Mouse (Mus musculus): ENCODE measurements around the gene Grip1. TPM values are rescaled to one million over a fixed set of nuclear protein-coding genes. Genes with fewer than 3 reads are reported as not detected.

Gene Grip1
- polyA plus RNA-seq, 1 experiment from 2014 or later, result 19.8 TPM

GRCm38 (mm10) chr10:119824521-119824920, 370.9 kb downstream of the Grip1 start:
- Histone ChIP-seq H3K9me3 (peaks cover 4% of the 10 kb centered on the region; the same call in 1 of the 2 replicates), H3K4me3 (no peak overlapping the region), H3K27ac (replicated peaks) (peak overlapping the region; percentile 69), H3K4me1 (replicated peaks) (peaks cover 59% of the 10 kb centered on the region), H3K4me2 (no peak overlapping the region), H3K9ac (no peak overlapping the region), H3K27me3 (no peaks in the 10 kb centered on the region), H3K36me3 (0 out of 2 replicates have a peak, but pooled peaks cover 2% of the 10 kb centered on the region)
- ATAC-seq (ENCODE audit: low read depth), result no peak
- 61% methylated on average over 11 of the region's 11 CpGs for WGBS

DNA sequence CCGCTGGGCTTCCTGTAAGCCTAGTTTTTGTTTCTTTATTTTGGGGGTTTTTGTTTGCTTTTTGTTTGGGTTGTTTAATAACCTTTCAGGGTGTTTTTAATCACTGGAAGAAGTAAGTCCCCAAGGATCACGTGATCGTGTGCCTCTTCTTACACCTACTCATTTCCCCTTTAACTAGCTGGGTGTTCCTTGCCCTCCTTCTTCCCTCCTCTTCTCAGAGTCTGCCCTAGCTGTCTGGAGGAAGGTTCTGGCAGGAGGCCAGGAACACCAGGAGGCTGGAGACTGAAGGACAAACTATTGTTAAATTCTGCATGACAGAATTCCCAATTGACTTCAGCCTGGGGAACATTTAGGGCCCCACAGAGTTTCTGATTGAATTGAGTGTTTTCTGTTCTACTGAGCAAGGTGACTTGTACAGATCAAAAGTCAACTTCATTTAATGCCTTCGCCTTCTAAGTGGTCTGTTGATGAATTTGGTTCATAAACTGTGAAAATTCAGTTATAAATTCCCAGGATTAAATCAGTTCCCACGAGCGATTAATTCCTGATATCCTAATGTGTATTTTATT, 376.8 kb downstream of the Grip1 start:
- 0 out of 2 replicates have a peak, but pooled peaks cover 3% of the 10 kb centered on the region for H3K36me3 ChIP-seq
- H3K9me3 ChIP-seq, result peaks cover 9% of the 10 kb centered on the region; the same call in 1 of the 2 replicates
- H3K4me3 ChIP-seq, result no peak overlapping the region
- H3K4me1 ChIP-seq (replicated peaks), result peaks cover 24% of the 10 kb centered on the region
- H3K9ac ChIP-seq, result no peak overlapping the region
- H3K4me2 ChIP-seq, result no peak overlapping the region
- no peak overlapping the region for H3K27ac ChIP-seq (replicated peaks)
- ATAC-seq (ENCODE audit: low read depth), result no peak
- 73% methylated on average over 6 of the region's 6 CpGs for WGBS
- H3K27me3 ChIP-seq, result no peaks in the 10 kb centered on the region

DNA sequence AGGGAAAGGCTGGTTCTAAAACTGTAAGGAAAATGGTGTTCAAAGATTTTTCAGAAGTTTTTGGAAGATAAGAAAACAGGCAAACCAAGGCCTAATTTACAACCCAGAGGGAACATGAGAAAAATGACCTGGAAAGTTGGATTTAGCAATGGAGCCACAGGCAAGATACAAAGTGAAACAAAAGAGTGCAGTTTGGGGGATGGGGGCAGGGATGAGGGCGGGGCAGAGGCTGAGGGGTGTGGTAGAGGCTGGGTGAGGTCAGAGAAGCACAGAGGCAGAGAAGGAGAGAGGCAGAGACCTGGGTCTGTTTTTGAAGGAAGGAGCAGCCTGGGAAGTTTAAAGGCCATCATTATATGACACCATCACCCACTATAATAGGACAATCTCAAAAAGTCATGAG, 377.5 kb downstream of the Grip1 start:
- no peak for ATAC-seq (ENCODE audit: low read depth)
- H3K4me2 ChIP-seq, result no peak overlapping the region
- 0 out of 2 replicates have a peak, but pooled peaks cover 3% of the 10 kb centered on the region for H3K36me3 ChIP-seq
- peaks cover 9% of the 10 kb centered on the region; the same call in 1 of the 2 replicates for H3K9me3 ChIP-seq
- no peak overlapping the region for H3K27ac ChIP-seq (replicated peaks)
- H3K4me3 ChIP-seq, result no peak overlapping the region
- H3K4me1 ChIP-seq (replicated peaks), result peaks cover 18% of the 10 kb centered on the region
- H3K9ac ChIP-seq, result no peak overlapping the region
- WGBS, result 100% methylated on average over 1 of the region's 1 CpGs
- no peaks in the 10 kb centered on the region for H3K27me3 ChIP-seq

- H3K9me3 ChIP-seq, result peaks cover 9% of the 10 kb centered on the region; the same call in 1 of the 2 replicates
- H3K27ac ChIP-seq (replicated peaks), result no peak overlapping the region
- ATAC-seq (ENCODE audit: low read depth), result no peak
- H3K4me1 ChIP-seq (replicated peaks), result peaks cover 20% of the 10 kb centered on the region
- H3K4me2 ChIP-seq, result no peak overlapping the region
- 0 out of 2 replicates have a peak, but pooled peaks cover 3% of the 10 kb centered on the region for H3K36me3 ChIP-seq
- H3K27me3 ChIP-seq, result no peaks in the 10 kb centered on the region
- WGBS, result 80% methylated on average over 5 of the region's 5 CpGs
- H3K4me3 ChIP-seq, result no peak overlapping the region
- H3K9ac ChIP-seq, result no peak overlapping the region
Observed at GRCm38 (mm10) chr10:119833334-119833733, 379.7 kb downstream of the Grip1 start.

DNA sequence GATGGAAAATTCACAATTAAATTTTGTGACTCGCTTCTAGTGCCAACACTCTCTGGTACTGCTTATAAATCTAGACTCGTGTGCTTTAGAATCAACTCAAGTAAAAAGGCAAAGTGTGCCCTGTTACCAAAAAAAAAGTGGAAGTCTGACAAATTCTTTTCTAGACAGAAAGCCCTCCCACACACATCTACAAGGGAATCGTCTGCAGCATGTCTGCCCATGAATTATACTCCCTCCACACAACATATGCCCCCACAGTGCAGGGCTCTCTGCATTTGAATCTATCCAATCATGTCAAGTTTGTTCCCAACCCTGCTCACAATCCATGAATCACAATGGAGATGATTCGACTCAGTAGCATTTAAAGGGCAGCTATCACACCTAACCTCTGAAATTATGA, 380.5 kb downstream of the Grip1 start:
- no peak for ATAC-seq (ENCODE audit: low read depth)
- Histone ChIP-seq H3K4me3 (no peak overlapping the region), H3K9me3 (peaks cover 6% of the 10 kb centered on the region; the same call in 1 of the 2 replicates), H3K27ac (replicated peaks) (no peak overlapping the region), H3K9ac (no peak overlapping the region), H3K36me3 (0 out of 2 replicates have a peak, but pooled peaks cover 3% of the 10 kb centered on the region), H3K4me2 (no peak overlapping the region), H3K4me1 (replicated peaks) (peaks cover 27% of the 10 kb centered on the region), H3K27me3 (no peaks in the 10 kb centered on the region)
- 65% methylated on average over 4 of the region's 4 CpGs for WGBS

- H3K36me3 ChIP-seq, result no peaks in the 10 kb centered on the region
- no peak for ATAC-seq (ENCODE audit: low read depth)
- 80% methylated on average over 11 of the region's 11 CpGs for WGBS
Observed at GRCm38 (mm10) chr10:119839645-119840044, 386.0 kb downstream of the Grip1 start.

DNA sequence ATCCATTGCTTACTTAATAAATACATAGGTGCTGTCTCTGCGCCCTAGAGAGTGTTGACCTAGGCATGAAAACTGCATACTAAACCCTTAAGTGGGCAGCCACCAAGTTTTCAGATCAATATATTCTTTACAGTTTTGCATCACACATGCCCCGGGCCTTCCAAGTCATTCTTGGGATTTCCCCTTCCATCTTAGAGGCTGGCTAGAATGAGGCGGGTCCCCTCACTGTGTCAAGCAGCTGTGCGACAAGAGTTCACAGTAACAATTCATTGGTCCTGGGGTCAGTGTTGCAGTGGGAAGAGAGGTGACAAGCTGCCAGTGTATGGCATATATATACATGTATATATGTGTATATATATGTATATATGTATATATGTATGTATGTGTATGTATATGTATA, 388.4 kb downstream of the Grip1 start:
- no peaks in the 10 kb centered on the region for H3K9me3 ChIP-seq
- H3K4me1 ChIP-seq (replicated peaks), result peaks cover 20% of the 10 kb centered on the region
- H3K36me3 ChIP-seq, result no peaks in the 10 kb centered on the region
- 92% methylated on average over 4 of the region's 4 CpGs for WGBS
- H3K27me3 ChIP-seq, result no peaks in the 10 kb centered on the region
- ATAC-seq (ENCODE audit: low read depth), result no peak
- no peak overlapping the region for H3K4me3 ChIP-seq
- H3K27ac ChIP-seq (replicated peaks), result no peak overlapping the region
- H3K4me2 ChIP-seq, result no peak overlapping the region
- H3K9ac ChIP-seq, result no peak overlapping the region

More at GRCm38 (mm10) chr10:119839645-119840044, 386.0 kb downstream of the Grip1 start:
- Histone ChIP-seq H3K4me1 (replicated peaks) (peaks cover 18% of the 10 kb centered on the region), H3K27me3 (no peaks in the 10 kb centered on the region), H3K9me3 (no peaks in the 10 kb centered on the region), H3K27ac (replicated peaks) (no peak overlapping the region), H3K9ac (no peak overlapping the region), H3K4me2 (no peak overlapping the region), H3K4me3 (no peak overlapping the region)

GRCm38 (mm10) chr10:119845705-119846410, 392.2 kb downstream of the Grip1 start:
- Histone ChIP-seq H3K4me2 (no peak overlapping the region), H3K4me1 (replicated peaks) (peaks cover 7% of the 10 kb centered on the region), H3K9me3 (no peaks in the 10 kb centered on the region), H3K4me3 (no peak overlapping the region), H3K27ac (replicated peaks) (no peak overlapping the region), H3K36me3 (no peaks in the 10 kb centered on the region), H3K27me3 (no peaks in the 10 kb centered on the region), H3K9ac (no peak overlapping the region)
- ATAC-seq (ENCODE audit: low read depth), result no peak
- WGBS, result 76% methylated on average over 11 of the region's 11 CpGs

- Histone ChIP-seq H3K4me2 (no peak overlapping the region), H3K4me3 (no peak overlapping the region), H3K9ac (no peak overlapping the region), H3K36me3 (no peaks in the 10 kb centered on the region), H3K27ac (replicated peaks) (no peak overlapping the region), H3K4me1 (replicated peaks) (no peaks in the 10 kb centered on the region), H3K27me3 (no peaks in the 10 kb centered on the region), H3K9me3 (no peaks in the 10 kb centered on the region)
- ATAC-seq (ENCODE audit: low read depth), result no peak
- WGBS, result 83% methylated on average over 11 of the region's 11 CpGs
Observed at GRCm38 (mm10) chr10:119851594-119851993, 398.0 kb downstream of the Grip1 start.

DNA sequence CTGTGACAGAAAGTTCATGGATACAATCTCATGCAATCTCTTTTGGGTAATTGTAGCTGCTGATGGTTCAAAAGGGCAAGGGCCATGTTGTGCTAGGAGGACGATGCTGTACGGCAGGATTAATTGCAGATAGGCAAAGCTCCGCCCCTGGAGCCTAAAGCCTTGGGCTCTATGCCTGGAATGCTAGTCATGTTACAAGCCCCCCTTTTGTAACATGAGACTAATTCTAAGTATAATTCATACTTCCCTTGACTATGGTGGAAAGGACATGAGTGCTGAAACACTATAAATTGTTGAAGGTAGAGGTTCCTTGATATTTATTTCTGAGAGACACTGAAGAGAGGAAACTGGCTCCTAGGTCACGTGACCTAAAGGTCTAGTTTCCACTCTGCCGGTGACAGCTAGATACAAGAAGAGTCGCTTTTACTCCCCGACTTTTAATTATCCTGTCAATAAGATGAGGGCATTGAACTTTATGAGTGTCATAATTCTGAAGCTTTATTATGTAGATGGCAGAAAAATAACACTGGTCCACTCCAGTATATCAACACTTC, 399.0 kb downstream of the Grip1 start:
- Histone ChIP-seq H3K27me3 (no peaks in the 10 kb centered on the region), H3K4me2 (no peak overlapping the region), H3K9me3 (no peaks in the 10 kb centered on the region), H3K4me1 (replicated peaks) (no peaks in the 10 kb centered on the region), H3K36me3 (no peaks in the 10 kb centered on the region), H3K27ac (replicated peaks) (no peak overlapping the region), H3K9ac (no peak overlapping the region), H3K4me3 (no peak overlapping the region)
- 80% methylated on average over 7 of the region's 7 CpGs for WGBS
- no peak for ATAC-seq (ENCODE audit: low read depth)

DNA sequence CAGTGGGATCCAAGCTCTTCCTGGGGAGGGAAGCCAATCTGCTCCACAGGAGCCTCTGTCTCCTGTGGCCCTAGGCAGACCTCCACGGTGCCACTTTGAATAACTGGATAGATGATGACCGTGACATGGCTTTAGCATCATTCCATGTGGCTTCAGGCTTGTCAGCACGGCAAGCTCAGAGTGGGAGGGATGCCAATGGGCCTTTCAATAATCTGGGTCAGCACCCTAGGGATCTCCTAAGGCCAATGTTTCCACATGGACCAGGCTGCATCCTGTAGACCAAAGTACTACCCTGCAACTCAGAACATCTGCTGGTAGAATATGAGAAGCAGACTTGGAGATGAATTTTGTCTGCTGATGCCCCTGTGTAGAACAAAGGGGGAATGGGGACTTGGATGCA, 414.1 kb downstream of the Grip1 start:
- H3K36me3 ChIP-seq, result peaks cover 24% of the 10 kb centered on the region
- no peak for ATAC-seq (ENCODE audit: low read depth)

DNA sequence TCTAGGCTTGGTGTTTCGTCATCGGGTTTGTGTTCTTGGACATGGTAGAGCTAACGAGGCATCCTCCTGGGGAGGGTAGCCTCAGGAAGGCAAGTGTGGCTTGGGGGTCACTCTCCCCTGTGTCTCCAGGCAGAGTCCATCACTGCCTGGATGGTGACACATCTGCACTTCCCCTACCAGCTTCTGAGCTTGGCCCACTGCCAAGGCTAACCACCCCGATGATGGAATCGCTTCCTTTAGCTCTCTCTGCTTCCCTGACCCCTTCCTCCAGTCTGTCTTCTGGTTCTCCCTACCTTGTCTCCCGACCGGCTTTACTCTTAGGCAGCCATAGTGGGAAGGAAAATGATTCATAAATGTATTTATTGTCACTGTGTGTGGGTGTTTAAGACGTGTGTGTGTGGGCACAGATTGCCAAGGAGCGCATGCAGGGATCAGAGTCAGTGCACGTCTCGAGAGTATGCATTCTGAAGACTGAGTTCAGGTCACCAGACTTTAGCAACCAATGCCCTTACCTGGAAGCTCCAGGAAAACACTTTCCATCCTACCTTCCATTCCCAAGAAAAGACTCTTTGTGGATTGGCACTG, 415.5 kb downstream of the Grip1 start:
- no peak for ATAC-seq (ENCODE audit: low read depth)
- H3K36me3 ChIP-seq, result peaks cover 24% of the 10 kb centered on the region
- peaks cover 28% of the 10 kb centered on the region for H3K9me3 ChIP-seq
- no peak overlapping the region for H3K4me2 ChIP-seq
- no peaks in the 10 kb centered on the region for H3K27me3 ChIP-seq
- H3K4me3 ChIP-seq, result no peak overlapping the region
- no peaks in the 10 kb centered on the region for H3K4me1 ChIP-seq (replicated peaks)
- no peak overlapping the region for H3K27ac ChIP-seq (replicated peaks)
- H3K9ac ChIP-seq, result no peak overlapping the region
- 85% methylated on average over 11 of the region's 11 CpGs for WGBS

More for the DNA sequence above, 414.1 kb downstream of the Grip1 start:
- no peak overlapping the region for H3K9ac ChIP-seq
- peaks cover 34% of the 10 kb centered on the region for H3K9me3 ChIP-seq
- no peak overlapping the region for H3K4me2 ChIP-seq
- H3K27ac ChIP-seq (replicated peaks), result no peak overlapping the region
- no peaks in the 10 kb centered on the region for H3K27me3 ChIP-seq
- 65% methylated on average over 3 of the region's 3 CpGs for WGBS
- no peak overlapping the region for H3K4me3 ChIP-seq
- H3K4me1 ChIP-seq (replicated peaks), result no peaks in the 10 kb centered on the region
